Mouse (Mus musculus): Measurements from ENCODE around the gene Tnfrsf14. TPM values are rescaled to one million over a fixed set of nuclear protein-coding genes. Genes with fewer than 3 reads are reported as not detected.

The Tnfrsf14 gene
- total RNA-seq, 2 experiments from 2014 or later = 0.61 to 0.99 TPM

DNA sequence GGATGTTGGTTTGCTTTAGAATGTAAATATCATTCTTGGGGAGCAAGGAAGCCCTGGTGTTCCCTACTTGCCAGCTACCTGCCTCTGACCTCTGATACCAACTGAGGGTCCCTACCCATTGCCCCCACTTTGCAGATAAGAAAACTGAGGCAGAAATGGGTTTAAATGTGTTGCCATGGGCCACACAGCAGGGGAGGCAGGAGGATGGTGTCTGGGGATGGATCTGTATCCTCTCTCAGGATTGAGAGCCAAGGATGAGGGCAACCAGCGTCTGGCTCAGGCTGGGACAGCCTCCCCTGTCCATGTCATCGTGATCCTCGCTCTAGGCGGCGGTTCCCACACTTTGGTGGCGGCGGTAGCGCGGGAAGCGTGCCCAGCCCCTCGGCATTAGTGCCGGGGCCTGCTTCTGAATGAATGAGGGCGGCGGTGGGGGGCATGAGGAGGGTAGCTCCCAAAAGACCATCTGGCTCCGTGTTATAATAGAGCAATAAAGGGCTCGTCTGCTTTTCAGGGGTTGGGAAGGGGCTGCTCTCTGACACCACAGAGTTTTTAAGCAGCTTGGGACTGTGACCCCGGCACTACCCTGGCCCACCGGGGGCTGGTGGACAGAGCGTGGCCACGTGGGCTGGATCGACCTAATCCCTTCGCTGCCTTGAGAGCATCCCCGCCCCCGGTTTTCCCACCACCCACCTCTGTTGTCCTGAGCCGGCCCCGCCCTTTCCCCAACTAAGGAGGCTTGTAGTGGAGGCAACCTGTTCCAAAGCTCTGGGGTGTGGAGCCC is 24.3 kb upstream of the Tnfrsf14 start:
- no peak for DNase-seq (ENCODE audit: extremely low spot score in 1 of 2, low spot score in 2 of 2)
- intact Hi-C loops (cut with DNase I) = no loop called here

DNA sequence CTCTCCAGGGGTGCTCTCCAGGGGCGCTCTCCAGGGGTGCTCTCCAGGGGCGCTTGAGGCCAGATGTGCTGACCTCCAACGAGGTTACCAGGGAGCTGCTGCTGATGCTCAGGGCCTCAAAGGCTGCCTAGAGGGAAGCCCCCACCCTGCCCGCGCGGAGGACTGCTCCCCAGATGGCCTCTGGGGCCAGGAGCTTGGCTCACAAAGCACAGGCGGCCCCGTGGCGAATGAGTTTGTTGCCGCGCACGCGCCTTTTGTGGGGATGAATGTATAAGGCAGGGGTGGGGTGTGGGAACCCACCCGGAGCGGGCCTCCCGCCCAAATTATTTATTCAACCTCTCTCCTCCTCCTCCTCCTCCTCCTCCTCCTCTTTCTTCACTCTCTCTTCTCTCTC is 21.2 kb upstream of the Tnfrsf14 start:
- intact Hi-C loops (cut with DNase I) = no loop called here
- no peak for DNase-seq (ENCODE audit: extremely low spot score in 1 of 2, low spot score in 2 of 2)

DNA sequence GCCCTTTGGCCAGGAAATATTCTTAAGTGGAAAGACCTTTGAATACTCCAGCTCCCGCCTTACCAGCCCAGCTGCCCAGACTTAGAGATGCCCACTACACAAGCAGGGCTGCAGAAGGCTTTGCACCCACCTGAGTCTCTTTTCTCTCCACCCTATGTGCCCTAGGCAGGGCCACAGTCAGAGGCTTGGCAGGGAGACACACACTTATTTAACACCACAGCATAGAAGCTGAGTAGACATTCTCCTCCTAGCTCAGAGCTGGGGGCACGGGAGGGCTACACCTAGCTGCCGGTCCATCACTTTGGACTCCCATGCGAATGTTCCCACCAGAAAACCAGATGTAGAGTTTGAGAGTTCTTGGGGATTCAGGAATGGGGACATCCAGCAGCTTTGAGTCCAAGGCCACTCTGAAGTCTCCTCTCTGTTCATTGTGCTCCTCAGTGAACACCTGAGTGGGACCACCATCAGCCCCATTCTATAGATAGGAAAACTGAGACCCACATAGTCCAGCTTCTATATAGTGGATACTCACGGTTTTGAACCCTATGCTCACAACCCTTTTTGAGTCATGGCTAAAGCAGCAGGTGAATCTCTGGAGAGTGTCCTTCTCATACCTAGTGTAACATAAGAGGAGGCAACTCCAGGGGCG is 20.7 kb upstream of the Tnfrsf14 start:
- intact Hi-C loops (cut with DNase I) = no loop called here
- DNase-seq (ENCODE audit: extremely low spot score in 1 of 2, low spot score in 2 of 2) = no peak

DNA sequence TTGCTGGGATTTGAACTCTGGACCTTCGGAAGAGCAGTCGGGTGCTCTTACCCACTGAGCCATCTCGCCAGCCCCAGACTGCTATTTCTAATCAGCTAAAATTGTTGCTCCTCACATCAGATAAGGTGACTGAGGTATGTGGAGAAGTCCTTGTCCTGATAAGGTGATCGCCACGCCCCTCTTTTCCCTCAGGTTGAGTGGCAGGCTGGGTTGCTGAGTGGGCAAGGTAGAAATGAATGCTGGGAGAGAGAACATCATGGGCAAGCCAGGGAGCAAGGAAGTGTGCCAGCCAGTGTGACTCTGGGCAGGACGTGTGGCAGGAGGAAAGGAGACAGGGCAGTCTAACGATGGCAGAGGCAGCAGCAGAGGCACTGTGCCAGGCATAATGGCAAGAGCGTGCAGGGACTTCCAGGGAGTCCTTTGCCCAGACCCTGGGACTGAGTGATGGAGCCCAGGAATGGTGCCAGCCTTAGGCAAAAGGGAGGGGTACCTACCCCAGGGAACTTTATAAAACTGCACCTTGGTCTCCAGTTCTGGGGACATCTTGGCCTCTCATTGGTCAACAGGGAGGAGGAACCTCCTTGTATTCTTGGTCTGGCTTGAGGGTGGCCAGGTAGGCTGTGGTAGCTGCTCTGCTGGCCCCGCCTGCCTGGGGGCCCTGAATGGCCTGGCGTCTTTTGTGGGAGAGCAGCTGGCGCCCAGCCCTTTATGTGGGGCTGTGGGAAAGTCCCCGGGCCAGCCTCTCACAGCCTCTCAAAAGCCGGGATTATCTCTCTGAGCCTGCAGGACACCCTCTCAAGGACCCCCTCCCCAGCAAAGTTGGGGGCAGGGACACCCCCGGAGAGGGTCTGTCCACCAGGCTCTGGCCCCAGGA is 19.9 kb upstream of the Tnfrsf14 start:
- DNase-seq (ENCODE audit: extremely low spot score in 1 of 2, low spot score in 2 of 2) = peak; percentile 67 to 83
- intact Hi-C loops (cut with DNase I) = no loop called here

DNA sequence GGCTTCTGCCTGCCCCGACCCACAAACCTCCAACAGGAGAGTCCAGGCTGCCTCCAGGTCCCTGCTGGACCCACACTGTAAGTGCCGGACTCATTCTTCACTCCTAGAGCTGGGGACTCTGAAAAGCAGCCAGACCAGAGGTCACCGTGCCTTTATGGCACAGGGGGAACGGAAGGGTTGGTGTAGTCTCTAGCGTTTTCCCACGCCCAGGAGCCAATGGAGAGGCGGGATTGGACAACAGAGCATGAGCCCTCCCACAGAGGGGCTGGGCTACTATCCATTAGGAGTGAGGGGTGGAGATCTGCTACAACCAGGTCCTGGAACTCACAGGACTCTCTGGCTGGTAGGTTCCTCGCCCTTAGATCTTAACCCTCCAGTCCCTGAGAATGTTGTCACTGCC is 18.0 kb upstream of the Tnfrsf14 start:
- peak; percentile 66 to 79 for DNase-seq (ENCODE audit: extremely low spot score in 1 of 2, low spot score in 2 of 2)
- intact Hi-C loops (cut with DNase I) = no loop called here

DNA sequence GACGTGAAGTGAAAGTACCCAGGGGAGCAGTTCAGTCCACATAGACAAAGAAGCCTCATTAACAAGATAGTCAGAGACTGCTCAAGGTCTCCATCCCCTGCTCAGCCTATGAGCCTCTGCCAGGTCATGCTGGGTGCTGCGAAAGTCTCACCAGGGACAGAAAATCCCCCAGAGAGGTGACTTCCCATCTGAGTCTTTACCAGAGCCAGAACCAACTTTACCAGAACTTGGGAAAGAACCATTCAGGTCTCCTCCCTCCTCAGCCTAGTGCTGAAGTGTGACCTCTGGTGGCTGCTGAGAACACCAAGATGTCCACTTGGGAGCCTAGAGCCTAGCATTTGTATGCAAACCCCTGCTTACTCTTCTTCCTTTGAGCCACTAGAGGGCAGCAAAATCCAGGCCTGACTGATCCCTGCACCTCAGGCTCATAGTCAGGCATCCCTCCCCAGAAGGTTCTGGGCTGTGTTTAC is 15.8 kb upstream of the Tnfrsf14 start:
- DNase-seq (ENCODE audit: extremely low spot score in 1 of 2, low spot score in 2 of 2) = peak; percentile 84 to 87
- intact Hi-C loops (cut with DNase I) = loop anchor here (1.0 to 5.0 kb wide), 2 partner anchors 19 to 67 kb away; no protein-coding TSS in a partner anchor

DNA sequence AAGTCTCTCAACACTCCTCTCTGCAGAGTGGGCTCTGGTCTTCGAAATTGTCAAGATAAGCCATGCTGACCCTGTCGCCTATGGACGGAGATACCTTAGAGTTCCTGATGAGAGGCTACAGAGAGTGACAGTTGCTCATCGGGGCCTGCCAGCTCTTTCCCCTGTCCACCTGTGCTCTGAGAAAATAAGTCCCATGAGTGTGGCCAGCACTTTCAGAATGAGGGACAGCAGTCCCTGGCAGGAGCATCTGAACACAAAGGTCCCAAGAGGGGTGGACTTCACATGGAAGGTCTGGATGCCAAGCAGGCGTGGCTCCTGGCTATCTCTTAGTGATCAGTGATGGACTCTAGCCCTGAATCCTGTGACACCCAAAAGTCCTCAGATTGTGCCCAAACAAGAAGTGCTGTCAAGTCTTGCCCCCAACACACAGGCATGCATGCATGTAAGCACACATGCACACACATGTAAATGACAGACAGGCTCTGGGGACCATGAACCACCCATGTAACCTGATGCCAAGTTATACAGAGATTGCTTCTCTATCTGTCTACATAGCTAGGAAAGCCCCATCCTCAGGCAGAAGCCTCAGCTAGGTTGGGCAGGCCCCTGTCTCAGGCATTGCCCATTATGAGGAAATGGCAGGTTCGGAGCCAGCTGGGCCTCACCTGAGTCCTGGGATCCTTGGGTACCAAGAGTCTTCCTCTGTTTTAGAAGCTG is 15.1 kb upstream of the Tnfrsf14 start:
- DNase-seq (ENCODE audit: extremely low spot score in 1 of 2, low spot score in 2 of 2) = peak in 1 of 2 experiments; percentile 14
- intact Hi-C loops (cut with DNase I) = loop anchor here (1.0 to 5.0 kb wide), 2 partner anchors 20 to 66 kb away; no protein-coding TSS in a partner anchor

DNA sequence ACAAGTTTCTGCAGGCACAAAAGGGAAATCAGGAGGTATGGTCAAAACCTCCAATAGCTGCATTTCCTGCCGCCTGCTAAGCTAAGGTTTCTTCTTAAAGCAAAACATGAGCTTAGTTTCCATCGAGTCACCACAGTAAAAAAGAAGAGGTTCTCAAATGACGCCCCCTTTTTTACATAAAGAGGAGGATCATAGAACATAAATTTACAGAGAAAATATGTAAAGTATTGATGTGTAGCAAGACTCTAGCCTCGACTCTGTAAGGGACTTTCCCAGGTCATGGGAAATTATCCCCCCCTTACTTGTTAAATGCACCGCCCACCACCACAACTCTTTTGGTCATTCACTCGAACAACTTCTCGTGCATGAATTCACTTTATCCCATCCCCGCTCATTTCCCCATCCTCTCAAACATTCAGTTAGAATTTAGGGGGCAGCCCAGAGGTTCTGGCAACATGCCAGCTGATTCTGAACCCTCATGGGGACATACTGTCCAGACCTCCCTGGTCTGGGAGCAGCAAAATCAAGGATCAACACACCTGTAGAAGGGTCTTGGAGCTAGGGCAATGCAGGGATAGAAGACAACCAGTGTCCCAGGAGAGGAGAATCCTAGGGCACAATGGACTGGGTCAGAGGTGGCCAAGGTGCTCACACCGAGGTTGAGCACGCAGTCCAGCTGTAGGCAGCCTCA is 14.4 kb upstream of the Tnfrsf14 start:
- intact Hi-C loops (cut with DNase I) = loop anchor here (5.0 kb wide), 1 partner anchor 65 kb away; no protein-coding TSS in a partner anchor
- peak in 1 of 2 experiments; percentile 21 for DNase-seq (ENCODE audit: extremely low spot score in 1 of 2, low spot score in 2 of 2)

DNA sequence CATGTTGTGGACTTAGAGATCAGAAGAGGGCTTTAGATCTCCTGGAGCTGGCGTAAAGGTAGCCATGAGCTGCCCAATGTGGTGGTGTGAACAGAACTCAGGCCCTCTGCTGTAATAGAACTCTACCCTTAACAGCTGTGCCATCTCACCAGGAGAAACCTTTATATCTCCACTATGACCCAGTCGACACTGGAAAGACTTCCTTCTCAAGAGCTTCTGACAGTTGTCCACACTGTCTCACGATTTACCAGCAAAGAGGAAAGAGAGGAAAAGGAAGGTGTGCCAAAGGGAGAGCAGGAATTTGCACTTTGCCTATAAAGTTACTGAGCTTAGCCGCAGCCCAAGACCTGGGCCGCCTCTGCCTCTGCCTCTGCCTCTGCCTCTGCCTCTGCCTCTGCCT is 13.5 kb upstream of the Tnfrsf14 start:
- intact Hi-C loops (cut with DNase I) = loop anchor here (5.0 kb wide), 1 partner anchor 65 kb away; no protein-coding TSS in a partner anchor
- DNase-seq (ENCODE audit: extremely low spot score in 1 of 2, low spot score in 2 of 2) = peak in 1 of 2 experiments; percentile 2

DNA sequence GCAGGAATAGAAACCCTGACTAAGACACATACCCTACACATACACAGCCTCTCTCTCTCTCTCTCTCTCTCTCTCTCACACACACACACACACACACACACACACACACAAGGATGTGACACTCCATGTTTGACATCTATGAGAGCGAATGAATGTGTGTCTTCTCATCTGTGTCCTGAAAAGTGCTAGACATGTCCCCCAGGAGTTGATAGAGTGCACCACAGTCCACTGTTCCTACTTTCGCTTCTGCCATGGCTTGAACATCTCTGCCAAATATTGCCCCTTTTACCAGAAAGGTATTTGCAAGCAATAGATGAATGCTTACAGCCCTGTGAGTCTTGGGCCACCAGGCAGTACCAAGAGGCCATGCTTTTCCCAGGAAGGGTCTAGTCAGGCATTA is 11.8 kb upstream of the Tnfrsf14 start:
- intact Hi-C loops (cut with DNase I) = loop anchor here (5.0 kb wide), 1 partner anchor 63 kb away; no protein-coding TSS in a partner anchor
- DNase-seq (ENCODE audit: extremely low spot score in 1 of 2, low spot score in 2 of 2) = peak in 1 of 2 experiments; percentile 0

DNA sequence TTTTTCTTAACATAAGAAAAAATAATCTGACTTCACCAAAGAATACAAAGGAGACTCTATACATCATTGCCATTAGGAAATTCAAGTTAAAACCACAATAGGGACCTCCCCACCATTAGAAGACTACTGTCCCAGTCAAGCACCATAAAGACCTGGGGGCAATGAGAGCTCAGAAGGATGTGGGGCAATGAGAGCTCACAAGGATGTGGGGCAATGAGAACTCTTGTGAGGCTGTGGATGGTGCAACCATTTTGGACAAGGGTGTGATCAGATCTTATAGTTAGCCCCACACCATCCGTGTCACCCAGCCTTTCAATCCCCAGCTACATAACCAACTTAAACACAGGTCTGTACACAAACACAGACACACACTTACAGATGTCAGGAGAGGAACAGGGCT is 9.4 kb upstream of the Tnfrsf14 start:
- DNase-seq (ENCODE audit: extremely low spot score in 1 of 2, low spot score in 2 of 2) = peak in 1 of 2 experiments; percentile 1
- intact Hi-C loops (cut with DNase I) = no loop called here

DNA sequence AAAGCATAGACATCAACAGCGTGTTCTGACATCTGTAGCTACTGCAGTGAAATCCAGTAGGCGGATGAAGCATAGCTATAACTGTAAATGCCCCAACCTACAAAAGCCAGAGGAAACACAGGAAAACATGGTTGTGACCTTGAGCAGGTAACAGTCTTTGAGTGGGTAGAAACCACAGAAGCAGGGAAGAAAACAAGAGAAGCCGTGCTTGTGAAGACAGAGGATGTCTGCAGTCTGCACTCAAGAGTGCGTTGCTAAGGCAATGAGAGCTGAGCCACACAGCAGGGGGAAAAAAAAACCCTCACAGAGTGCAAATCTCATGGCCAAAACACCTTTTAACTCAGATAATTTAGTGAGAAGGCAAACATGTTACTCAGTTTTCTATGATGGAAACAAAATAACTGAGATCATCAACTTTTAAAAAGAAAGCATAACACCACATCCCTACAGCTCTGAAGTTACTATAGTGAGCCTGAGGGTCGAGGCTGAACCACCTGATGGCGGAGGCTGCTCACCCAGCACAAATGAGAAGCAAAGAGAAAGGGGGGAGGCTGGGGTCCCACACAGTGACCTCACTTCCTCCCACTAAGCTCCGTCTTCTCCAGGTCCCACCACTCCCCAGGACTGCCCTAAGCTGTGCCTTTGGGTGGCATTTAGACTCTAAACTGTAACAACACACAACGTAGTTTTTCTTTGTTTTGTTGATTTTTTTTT is 8.3 kb upstream of the Tnfrsf14 start:
- intact Hi-C loops (cut with DNase I) = no loop called here

DNA sequence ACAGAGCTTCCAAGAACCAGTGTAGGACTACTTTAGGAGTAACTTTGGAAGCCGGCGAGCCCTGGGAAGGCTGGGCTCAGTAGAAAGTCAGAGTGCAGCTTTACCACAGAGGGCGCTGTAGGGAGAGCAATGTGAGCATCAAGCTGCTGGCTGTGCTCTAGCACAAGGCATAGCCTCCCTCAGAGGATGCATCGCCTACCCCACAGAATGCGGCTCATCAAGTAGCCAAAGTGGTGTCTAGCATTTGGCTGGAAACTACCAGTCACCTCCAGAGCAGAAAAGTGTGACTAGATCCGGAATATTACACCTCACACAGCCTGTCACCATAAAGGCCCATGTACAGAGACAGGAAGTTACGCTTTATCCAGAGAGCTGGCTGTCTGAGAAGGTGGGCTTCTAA is 7.4 kb upstream of the Tnfrsf14 start:
- peak in 1 of 2 experiments; percentile 31 for DNase-seq (ENCODE audit: extremely low spot score in 1 of 2, low spot score in 2 of 2)
- intact Hi-C loops (cut with DNase I) = no loop called here

More for the DNA sequence above, 8.3 kb upstream of the Tnfrsf14 start:
- DNase-seq (ENCODE audit: extremely low spot score in 1 of 2, low spot score in 2 of 2) = peak in 1 of 2 experiments; percentile 16

DNA sequence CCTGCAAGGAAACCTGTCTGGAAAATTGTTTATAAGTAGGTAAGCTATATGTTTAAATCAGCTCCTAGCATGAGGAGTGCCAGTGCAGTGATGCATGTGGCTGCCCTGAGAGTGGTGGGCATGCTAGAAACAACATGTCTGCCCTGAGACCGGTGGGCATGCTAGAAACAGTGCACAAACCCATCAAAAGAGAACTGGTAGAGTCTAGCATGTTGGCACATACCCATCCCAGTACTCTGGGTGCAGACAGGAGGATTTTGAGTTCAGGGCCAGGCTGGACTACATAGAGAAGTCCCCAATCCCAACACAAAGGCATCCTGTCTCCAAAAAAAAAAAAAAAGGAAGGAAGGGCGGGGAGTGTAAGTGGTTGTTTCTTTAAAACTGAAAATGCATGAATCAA is 6.4 kb upstream of the Tnfrsf14 start:
- intact Hi-C loops (cut with DNase I) = no loop called here
- DNase-seq (ENCODE audit: extremely low spot score in 1 of 2, low spot score in 2 of 2) = peak in 1 of 2 experiments; percentile 8

DNA sequence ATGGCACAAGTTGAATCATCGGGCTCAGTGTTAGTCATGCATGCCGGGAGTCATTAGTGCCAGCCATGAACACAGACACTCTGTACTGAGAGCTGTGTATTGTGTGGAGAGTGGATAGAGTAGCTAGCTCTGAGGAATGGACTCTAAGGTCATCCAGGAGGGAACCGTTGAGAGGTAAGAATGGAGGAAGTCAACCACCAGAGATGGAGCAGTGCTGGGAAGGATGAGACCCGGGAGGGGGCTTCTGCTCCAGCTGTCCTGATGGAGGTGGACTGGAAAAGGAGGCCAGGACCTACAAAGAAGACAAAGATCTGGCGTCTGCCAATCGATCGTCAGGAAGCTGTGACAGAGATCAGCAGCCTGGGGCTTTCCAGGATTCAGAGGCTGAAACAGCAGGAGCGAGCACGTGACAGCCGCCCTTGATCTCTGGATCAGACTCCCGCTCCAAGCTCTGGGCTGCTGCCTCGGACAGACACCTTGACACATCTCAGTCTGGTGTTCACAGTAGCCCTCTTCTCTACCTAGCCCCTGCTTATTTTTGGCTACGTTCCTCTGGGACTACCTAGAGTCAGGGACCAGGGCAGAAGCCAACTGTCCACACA is 5.0 kb upstream of the Tnfrsf14 start:
- DNase-seq (ENCODE audit: extremely low spot score in 1 of 2, low spot score in 2 of 2) = peak in 1 of 2 experiments; percentile 25
- intact Hi-C loops (cut with DNase I) = no loop called here

DNA sequence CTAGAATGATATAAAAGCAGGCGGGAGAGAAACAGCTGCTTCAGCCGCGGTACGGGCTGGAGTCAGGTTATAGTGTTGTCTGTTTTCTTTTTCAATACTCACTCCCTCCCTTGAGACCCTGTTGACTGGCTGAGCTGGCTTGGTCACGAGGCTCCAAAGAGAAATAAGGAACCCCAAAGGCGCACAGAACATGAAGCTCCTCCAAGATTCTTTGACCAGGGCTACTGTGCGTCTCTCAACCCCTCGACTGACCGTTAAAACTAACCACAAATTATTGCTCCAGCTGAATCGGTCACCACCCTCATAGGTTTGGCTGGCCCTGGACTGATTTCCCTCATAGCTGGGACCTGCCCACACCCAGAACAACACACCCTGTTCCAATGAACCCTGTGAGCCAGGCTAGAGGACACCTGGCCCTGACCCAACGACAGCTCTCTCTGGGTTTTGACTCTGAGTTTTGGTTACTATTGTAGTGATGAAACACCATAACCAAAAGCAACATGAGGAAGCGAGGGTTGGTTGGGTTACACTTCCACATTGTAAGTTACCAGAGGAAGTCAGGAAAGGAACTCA is 811 bp upstream of the Tnfrsf14 start:
- intact Hi-C loops (cut with DNase I) = no loop called here
- DNase-seq (ENCODE audit: extremely low spot score in 1 of 2, low spot score in 2 of 2) = no peak
